Mouse (Mus musculus) kidney, adult 10 weeks (tissue): ENCODE results near the gene Olfr811. TPM values are rescaled to one million over a fixed set of nuclear protein-coding genes. Genes with fewer than 3 reads are reported as not detected.

Source experiments
- polyA plus RNA-seq: library from polyadenylated mRNA; stranded (reverse); fragments of 350-450 nt; fragmentation: Illumina TruSeq; extraction: RNeasy Lipid Tissue Mini Kit (QIAGEN cat#74804); gene quantifications from one replicate; pipeline ENCODE4 v1.2.3, GENCODE M21; 2014; ENCODE audit warnings: low read depth, low replicate concordance

Olfr811 gene
- not detected for polyA plus RNA-seq

DNA sequence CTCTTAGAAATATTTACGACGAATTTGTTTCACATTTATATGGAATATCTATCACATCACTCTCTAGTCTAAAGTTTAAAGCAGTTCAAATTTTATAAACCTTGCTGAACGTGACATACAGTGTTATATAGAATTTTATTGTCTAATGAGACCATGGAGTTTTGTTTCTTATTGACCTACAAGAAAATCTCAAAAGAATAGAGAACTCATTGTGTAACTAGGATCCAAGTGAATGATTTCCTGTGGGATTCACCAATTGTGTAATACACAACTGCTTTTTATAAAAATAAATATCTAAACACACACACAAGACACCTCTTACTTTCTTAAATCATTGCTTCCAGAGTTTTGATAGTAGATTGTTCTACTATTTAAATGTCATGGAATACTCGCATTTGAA lies at the start of gene Olfr811:
Gene Olfr811, minus strand, starts transcription at position 101 of the 400 bp plus-strand sequence.

DNA sequence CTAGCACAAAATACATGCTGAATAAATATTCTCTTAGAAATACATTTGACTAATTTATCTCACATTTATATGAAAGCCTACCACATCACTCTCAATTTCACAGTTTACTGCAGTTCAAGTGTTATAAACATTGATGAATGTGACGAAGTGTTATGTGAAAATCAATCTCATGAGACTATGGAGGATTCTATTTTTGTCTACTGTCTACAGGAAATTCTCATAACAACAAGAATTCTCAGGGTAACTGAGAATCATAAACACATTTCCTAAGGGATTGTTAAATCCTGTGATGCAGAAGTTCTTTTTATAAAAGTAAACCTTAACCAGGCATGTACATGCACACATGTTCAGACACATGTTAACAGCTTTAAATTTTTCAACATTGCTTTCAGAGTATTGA lies 41.8 kb upstream of the Olfr811 start, which contains the start of gene Olfr812:
Gene Olfr812, minus strand, starts transcription at position 101 of the 400 bp plus-strand sequence.

DNA sequence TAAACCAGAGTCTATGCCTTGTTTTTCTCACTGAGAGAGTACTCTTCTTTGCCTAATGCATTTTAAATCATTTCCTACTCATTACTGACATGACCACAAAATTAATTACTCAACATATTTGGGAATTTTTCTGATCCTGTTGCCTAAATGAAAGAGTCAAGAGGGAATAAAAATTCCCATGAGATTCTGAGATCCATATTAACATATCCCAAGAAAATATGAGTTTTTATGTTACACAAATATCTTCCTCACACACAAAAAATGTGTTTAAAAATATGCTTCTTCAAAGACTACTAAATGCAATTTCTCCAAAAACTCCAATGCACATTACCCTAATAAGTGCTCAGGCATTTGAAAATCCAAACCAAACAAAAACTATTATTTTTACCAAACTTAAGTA lies 9.4 kb downstream of the Olfr811 start, which contains the start of gene Olfr810:
Gene Olfr810, minus strand, starts transcription at position 101 of the 400 bp plus-strand sequence.

DNA sequence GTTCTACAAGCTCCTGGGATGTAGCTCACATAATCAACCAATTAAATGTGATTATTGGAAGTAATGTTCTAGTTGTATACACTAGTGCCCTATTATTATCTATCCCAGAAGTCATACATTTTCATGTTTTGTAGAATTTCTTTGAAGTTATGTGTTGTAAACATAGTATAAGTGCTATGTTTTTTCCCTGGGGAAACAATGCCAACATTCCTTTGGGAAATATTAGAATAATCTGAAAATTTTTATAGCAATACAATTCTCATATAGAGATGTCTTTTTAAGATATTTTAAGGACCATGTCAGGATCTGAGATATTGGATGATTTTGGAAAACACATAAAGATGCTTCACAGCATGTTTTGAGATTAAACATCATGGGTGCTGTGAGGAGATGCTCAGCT lies 29.9 kb downstream of the Olfr811 start, which contains the start of gene Olfr809:
Gene Olfr809, plus strand, starts transcription at position 301 of the 400 bp plus-strand sequence.

DNA sequence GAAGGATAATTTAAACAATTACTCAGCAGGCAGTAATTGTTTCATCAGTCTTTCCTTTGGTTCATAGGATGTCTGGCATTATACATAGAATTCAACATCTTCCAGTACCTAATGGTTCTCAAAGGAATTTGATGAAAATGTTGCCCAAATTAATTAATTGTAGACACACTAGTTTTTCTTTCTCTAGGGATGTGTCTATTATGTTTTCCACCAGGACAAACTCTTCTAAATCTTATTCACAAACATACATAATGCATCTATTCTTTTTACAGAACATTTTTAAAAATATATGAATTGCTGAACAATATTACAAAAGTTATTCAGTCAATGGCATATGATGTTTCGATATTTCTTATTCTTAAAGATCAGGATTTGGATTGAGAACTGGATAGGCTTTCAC lies 39.0 kb downstream of the Olfr811 start, which contains the start of gene Olfr808:
Gene Olfr808, plus strand, starts transcription at position 301 of the 400 bp plus-strand sequence.

DNA sequence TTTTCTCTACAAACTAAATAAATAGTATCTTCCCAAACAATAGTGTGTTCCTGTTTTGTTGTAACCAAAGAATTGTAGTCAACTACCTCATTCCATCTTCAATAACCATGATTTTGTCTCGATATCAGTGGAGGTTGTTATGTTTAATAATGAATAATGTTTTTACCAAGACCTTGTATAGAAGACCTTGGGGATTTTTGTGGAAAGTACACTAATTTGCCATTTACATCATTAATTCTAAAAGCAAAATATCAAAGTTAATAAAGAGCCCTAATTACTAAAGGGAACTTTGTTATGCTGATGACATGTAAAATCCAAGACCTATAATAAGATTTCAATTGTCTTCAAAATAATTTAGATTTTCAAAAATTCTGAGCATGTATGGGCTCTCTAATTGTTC lies 46.5 kb downstream of the Olfr811 start, which contains the start of gene Olfr807:
Gene Olfr807, minus strand, starts transcription at position 101 of the 400 bp plus-strand sequence.

Other genes with a start within 250 kb of the Olfr811 start
- gene Olfr794, start 236.7 kb downstream of the Olfr811 start, polyA plus RNA-seq, result not detected
- not detected for gene Olfr796, start 191.8 kb downstream of the Olfr811 start, polyA plus RNA-seq
- gene Olfr798, start 176.5 kb downstream of the Olfr811 start, polyA plus RNA-seq, result not detected
- not detected for gene Olfr799, start 166.9 kb downstream of the Olfr811 start, polyA plus RNA-seq
- gene Olfr800, start 146.7 kb downstream of the Olfr811 start, polyA plus RNA-seq, result not detected
- gene Olfr801, start 130.5 kb downstream of the Olfr811 start, polyA plus RNA-seq, result not detected
- gene Olfr802, start 116.2 kb downstream of the Olfr811 start, polyA plus RNA-seq, result not detected
- gene Olfr803, start 110.1 kb downstream of the Olfr811 start, polyA plus RNA-seq, result not detected
- not detected for gene Olfr804, start 101.2 kb downstream of the Olfr811 start, polyA plus RNA-seq
- gene Olfr805, start 75.0 kb downstream of the Olfr811 start, polyA plus RNA-seq, result not detected
- not detected for gene Olfr806, start 62.5 kb downstream of the Olfr811 start, polyA plus RNA-seq
- not detected for gene Olfr807, start 46.6 kb downstream of the Olfr811 start, polyA plus RNA-seq
- gene Olfr808, start 38.9 kb downstream of the Olfr811 start, polyA plus RNA-seq, result not detected
- gene Olfr809, start 29.8 kb downstream of the Olfr811 start, polyA plus RNA-seq, result not detected
- not detected for gene Olfr810, start 9.5 kb downstream of the Olfr811 start, polyA plus RNA-seq
- not detected for gene Olfr812, start 41.7 kb upstream of the Olfr811 start, polyA plus RNA-seq
- not detected for gene Olfr813, start 51.0 kb upstream of the Olfr811 start, polyA plus RNA-seq
- gene Olfr814, start 75.5 kb upstream of the Olfr811 start, polyA plus RNA-seq, result not detected
- not detected for gene Olfr815, start 101.5 kb upstream of the Olfr811 start, polyA plus RNA-seq
- not detected for gene Olfr816, start 111.2 kb upstream of the Olfr811 start, polyA plus RNA-seq
- not detected for gene Olfr818, start 144.7 kb upstream of the Olfr811 start, polyA plus RNA-seq
- gene Olfr819, start 162.9 kb upstream of the Olfr811 start, polyA plus RNA-seq, result not detected
- gene Olfr247, start 171.7 kb upstream of the Olfr811 start, polyA plus RNA-seq, result not detected
- gene Gm10310, start 180.7 kb upstream of the Olfr811 start, polyA plus RNA-seq, result not detected
- not detected for gene Olfr820, start 208.2 kb upstream of the Olfr811 start, polyA plus RNA-seq
- not detected for gene Olfr821, start 226.0 kb upstream of the Olfr811 start, polyA plus RNA-seq